Mouse (Mus musculus): ENCODE results near the gene Snx11. TPM values are rescaled to one million over a fixed set of nuclear protein-coding genes. Genes with fewer than 3 reads are reported as not detected.
A peak's percentile ranks its signal among the peaks of the same experiment; 100 is the strongest.
"Not testable (repeated sequence)": the region's sequence is repeated elsewhere in the genome, so short reads cannot be mapped to it uniquely, and the experiment has no call there.

Snx11 gene
- 1.3 and 12.3 TPM in 2 replicates for total RNA-seq (2015; ENCODE audit: low replicate concordance)
- 10.2 and 16.3 TPM in 2 replicates for total RNA-seq (2017; ENCODE audit: low replicate concordance)

- ATAC-seq (replicated peaks; ENCODE audit: low FRiP score, poor library complexity, severe bottlenecking): peak; percentile 98
Measured at GRCm38 (mm10) chr11:96776968-96777962, at the start of gene Snx11. Snx11 (minus strand) TSS chr11:96777559.

- no peak for ATAC-seq (replicated peaks; ENCODE audit: low FRiP score, poor library complexity, severe bottlenecking)
Measured at GRCm38 (mm10) chr11:96826481-96826880, 49.1 kb upstream of the Snx11 start.

GRCm38 (mm10) chr11:96824783-96825495 lies 47.6 kb upstream of the Snx11 start:
- ATAC-seq (replicated peaks; ENCODE audit: low FRiP score, poor library complexity, severe bottlenecking): no peak

- peak; percentile 93 for ATAC-seq (replicated peaks; ENCODE audit: low FRiP score, poor library complexity, severe bottlenecking)
Measured at GRCm38 (mm10) chr11:96823880-96824782, 46.8 kb upstream of the Snx11 start.

- no peak for ATAC-seq (replicated peaks; ENCODE audit: low FRiP score, poor library complexity, severe bottlenecking)
Measured at GRCm38 (mm10) chr11:96823471-96823837, 46.1 kb upstream of the Snx11 start.

GRCm38 (mm10) chr11:96822675-96823470 lies 45.5 kb upstream of the Snx11 start:
- no peak for ATAC-seq (replicated peaks; ENCODE audit: low FRiP score, poor library complexity, severe bottlenecking)

DNA sequence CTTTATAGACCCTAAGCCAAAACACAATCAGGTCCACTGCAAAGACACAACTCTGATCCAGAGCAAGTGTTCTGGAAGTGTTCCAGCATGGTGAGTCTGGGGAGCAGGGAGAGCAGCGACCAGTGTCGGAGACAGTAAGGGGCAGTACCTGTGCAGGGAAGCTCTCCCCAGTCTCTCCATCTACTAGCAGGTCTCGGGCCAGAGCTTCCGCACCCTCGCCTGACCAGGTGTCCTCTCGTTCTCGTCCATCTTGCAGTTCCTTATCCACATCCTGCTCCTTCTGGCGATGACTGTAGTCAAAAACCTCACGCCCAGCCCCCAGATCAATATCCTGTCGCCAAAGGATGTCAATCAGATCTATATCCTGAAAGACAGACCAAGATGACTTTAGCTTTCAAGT lies 44.6 kb upstream of the Snx11 start:
- ATAC-seq (replicated peaks; ENCODE audit: low FRiP score, poor library complexity, severe bottlenecking): no peak

DNA sequence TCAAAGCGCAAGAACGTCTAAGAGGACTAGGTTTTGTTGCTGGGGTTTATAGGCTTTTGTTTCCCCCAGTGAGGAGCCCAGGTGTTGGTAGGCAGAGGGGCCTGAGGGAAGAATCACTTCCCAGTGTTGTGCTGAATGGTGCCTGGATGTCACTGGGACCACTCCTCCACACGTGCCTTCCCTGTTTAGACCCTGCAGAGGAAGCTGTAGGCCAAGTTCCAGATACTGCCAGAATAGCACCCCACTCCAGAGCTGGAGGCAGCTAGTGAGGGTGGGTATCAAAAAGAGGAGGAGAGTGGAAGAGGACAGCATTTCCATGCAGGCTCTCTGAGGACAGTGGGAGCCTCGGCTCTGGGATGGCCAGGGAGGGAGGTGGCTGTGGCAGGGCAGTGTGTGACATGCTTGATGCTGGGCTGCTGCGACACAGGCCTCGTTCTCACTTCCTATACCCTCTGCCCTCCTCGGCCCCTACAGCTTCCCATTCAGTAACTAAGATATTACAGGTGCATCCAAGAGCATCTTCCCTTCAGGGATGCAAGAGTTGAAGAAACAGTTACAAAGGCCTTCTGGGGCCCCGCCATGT lies 40.9 kb upstream of the Snx11 start:
- ATAC-seq (replicated peaks; ENCODE audit: low FRiP score, poor library complexity, severe bottlenecking): no peak

- ATAC-seq (replicated peaks; ENCODE audit: low FRiP score, poor library complexity, severe bottlenecking): no peak
Measured at GRCm38 (mm10) chr11:96816979-96817378, 39.6 kb upstream of the Snx11 start.

- no peak for ATAC-seq (replicated peaks; ENCODE audit: low FRiP score, poor library complexity, severe bottlenecking)
Measured at GRCm38 (mm10) chr11:96816494-96816893, 39.1 kb upstream of the Snx11 start.

DNA sequence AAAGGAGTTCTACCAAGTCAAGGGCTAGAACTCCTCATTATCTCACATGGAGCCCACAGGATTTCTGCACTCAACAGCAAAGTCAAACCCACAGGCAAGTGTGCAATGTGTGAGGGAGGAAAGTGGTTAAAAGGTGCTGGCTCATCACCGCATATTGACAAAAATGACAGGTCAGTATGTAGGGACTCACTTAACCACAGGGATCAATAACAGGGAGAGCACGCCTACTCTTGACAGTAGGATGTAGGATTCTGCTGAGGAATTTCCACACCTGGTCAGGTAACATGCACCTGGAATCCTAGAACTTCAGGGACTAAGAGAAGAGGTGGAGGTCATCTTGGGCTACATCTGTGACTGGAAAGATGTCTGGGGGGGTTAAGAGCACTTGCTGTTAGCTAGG lies 38.5 kb upstream of the Snx11 start:
- no peak for ATAC-seq (replicated peaks; ENCODE audit: low FRiP score, poor library complexity, severe bottlenecking)

DNA sequence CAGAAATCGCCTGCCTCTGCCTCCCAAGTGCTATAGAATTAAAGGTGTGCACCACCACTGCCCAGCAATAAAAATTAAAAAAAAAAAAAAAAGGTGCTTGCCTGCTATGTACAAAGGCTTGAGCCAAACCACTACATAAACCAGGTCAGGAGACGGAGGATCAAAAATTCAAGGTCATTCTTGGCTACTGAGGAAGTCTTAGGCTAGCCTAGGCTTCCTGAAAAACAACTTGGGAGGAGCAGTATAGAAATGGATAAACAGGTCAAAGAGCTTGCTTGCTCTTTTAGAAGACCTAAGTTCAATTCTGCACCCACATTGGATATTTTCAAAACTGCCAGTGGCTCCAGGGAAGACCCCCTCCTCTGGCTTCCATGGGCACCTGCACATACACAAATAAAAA lies 37.1 kb upstream of the Snx11 start:
- no peak for ATAC-seq (replicated peaks; ENCODE audit: low FRiP score, poor library complexity, severe bottlenecking)

DNA sequence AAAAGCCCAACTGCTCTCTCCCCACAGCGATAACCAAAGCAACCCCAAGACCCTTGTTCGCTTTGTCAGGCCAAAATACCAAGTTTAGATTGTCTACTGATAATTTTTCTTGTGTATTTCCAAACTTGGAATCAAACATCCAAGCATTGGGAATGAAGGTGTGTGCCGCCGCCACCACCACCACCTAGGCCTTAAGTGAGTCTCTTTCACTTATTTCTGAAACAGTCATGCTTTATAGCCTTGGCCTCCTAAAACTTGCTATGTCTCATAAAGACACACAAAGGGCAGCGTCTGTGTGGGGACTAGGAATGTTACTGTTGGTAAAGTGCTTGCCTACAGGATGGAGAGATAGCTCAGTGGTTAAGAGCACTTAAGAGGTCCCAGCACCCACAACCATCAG lies 36.6 kb upstream of the Snx11 start:
- ATAC-seq (replicated peaks; ENCODE audit: low FRiP score, poor library complexity, severe bottlenecking): no peak

GRCm38 (mm10) chr11:96813455-96813854 lies 36.1 kb upstream of the Snx11 start:
- no peak for ATAC-seq (replicated peaks; ENCODE audit: low FRiP score, poor library complexity, severe bottlenecking)

- ATAC-seq (replicated peaks; ENCODE audit: low FRiP score, poor library complexity, severe bottlenecking): not testable (repeated sequence)
Measured at GRCm38 (mm10) chr11:96811188-96811587, 33.8 kb upstream of the Snx11 start.

DNA sequence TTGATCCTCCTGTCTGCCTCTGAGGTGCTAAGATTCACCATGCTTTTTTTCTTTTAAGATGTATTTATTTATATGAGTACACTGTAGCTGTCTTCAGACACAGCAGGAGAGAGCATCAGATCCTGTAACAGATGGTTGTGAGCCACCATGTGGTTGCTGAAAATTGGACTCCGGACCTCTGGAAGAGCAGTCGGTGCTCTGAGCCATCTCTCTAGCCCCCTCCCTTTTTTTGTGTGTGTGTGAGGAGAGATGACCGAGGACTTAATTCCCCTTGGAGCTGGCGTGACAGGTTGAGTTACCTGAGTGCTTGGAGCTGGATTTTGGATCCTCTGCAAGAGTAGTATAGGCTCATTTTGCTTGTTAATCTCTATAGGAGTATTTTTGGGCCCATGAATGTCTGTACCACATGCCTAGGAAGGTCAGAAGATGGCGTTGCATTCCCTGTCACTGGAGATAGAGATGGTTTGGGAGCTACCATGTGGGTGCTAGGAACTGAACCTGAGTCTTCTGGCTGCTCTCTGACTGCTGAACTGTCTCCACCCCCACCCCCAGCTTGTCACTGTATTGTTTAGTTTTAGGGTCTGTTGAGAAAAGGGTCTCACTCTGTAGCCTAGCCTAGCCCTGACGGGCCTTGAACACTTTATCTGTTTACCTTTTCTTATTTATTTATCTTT lies 32.3 kb upstream of the Snx11 start:
- no peak for ATAC-seq (replicated peaks; ENCODE audit: low FRiP score, poor library complexity, severe bottlenecking)

DNA sequence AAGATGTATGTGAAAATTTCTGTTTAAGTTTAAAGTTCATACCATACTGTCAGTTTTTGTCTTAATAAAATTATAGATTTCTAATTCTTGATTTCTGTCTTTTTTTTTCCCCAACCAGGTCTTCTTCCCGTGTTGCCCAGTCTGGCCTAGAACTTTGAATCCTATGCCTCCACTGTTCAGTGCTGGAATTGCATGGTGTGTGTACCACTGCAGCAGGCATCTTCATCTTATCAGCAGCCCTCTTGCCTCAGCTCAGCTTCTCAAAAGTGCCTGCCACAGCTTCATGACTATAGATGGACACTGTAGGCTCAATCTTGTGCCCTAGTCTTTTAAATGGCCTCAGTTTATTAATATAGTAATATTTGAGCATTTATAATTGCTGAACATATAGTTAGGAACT lies 30.7 kb upstream of the Snx11 start:
- no peak for ATAC-seq (replicated peaks; ENCODE audit: low FRiP score, poor library complexity, severe bottlenecking)

GRCm38 (mm10) chr11:96805606-96806005 lies 28.2 kb upstream of the Snx11 start:
- ATAC-seq (replicated peaks; ENCODE audit: low FRiP score, poor library complexity, severe bottlenecking): no peak

Data from erythroblast, adult 5-6 weeks (primary cell).